Mouse (Mus musculus) embryonic fibroblast, embryonic 13.5 days (primary cell): Measurements from ENCODE around the gene Nrg3.

Source experiments
- CTCF ChIP-seq: IDR thresholded peaks from 2 replicates; pipeline ENCODE4 v1.5.1; 2011; ENCODE audit warnings: mild to moderate bottlenecking, control low read depth, low read length, moderate library complexity, borderline replicate concordance; ENCODE audit not compliant: insufficient read depth
- POLR2A ChIP-seq: IDR thresholded peaks from 2 replicates; pipeline ENCODE4 v1.6.1; 2011; ENCODE audit warnings: low read depth, mild to moderate bottlenecking, control low read depth, low read length, moderate library complexity

DNA sequence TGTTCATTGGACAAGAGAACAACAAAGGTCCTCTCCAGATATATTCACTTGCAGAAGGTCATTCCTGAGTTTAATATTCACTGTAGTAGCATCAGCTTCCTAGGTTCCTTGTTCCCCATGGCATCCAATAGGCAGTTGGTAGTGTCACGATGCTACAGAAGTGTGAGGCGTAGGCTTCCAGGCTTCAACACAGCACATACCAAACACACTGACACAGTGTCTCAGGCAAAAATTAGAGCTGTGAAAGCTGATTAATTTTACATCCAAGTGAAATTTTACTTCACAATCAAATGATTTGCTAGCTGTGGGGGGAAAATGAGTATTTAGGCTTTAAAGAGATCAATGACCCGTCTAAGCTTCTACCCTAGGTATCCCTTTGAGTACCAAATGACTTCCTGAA is 438.4 kb downstream of the Nrg3 start:
- TF ChIP-seq CTCF, result no peak
- no peak for TF ChIP-seq POLR2A
